Mouse (Mus musculus) megakaryocyte, embryonic 14.5 days (primary cell): ENCODE measurements at regions not wholly inside any gene's neighbourhood (a gene's known extent, or its start where the extent isn't known, plus 50 kb on each side); places are given as distances from the start of the nearest gene placed in this dataset.

Source experiments
- FLI1 ChIP-seq: IDR thresholded peaks from 2 replicates; pipeline ENCODE4 v1.6.1; 2012; ENCODE audit warnings: low read length, inconsistent platforms, mixed read lengths
- GATA1 ChIP-seq: IDR thresholded peaks from 3 replicates; pipeline ENCODE4 v1.6.1; 2012; ENCODE audit warnings: mixed read lengths, low read length, inconsistent platforms, borderline replicate concordance

DNA sequence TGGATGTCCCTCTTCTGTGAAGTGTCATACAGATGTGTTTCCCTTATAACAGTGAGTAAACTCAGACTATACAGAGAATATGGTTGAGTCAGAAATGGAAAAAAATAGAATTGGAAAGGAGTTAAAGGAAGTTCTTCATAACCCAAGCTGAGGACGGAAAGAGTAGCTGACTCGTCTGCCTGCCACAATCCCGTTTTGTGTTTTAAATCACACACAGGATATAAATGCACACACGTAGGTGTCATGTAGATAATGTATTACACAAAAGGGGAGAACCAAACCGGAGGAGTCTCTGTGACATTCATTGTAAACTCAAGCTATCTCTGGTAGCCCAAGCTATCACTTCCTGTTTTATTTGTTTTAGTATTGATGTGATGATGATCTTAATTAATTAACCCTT lies 84.6 kb upstream of the Rpl39l start:
- TF ChIP-seq GATA1 (no peak), FLI1 (no peak)
